Mouse (Mus musculus): ENCODE results near the gene Il16.

GRCm38 (mm10) chr7:83662711-83663375 lies 82.7 kb downstream of the Il16 start:
- TF ChIP-seq POLR2A (IDR thresholded peaks at IDR 0.05; ENCODE audit: low read depth, low read length) (no peak), CTCF (IDR thresholded peaks at IDR 0.05; ENCODE audit: extremely low read depth, insufficient read depth, insufficient read length, insufficient replicate concordance) (no peak)
